Mouse (Mus musculus) gonadal fat pad, adult 2 months (tissue): ENCODE results near the gene Armc12. TPM values are rescaled to one million over a fixed set of nuclear protein-coding genes. Genes with fewer than 3 reads are reported as not detected.

Experiments used
- DNase-seq: peaks from one replicate; pipeline ENCODE4 v3.0.0-alpha.2; 2012; ENCODE audit warnings: low read depth
- polyA plus RNA-seq: library from polyadenylated mRNA; depleted of rRNA; stranded (reverse); fragments of >200 nt; gene quantifications from 2 replicates; pipeline ENCODE4 v1.2.3, GENCODE M21; 2012

Gene Armc12
- polyA plus RNA-seq, 1 experiment: 2.2 TPM

DNA sequence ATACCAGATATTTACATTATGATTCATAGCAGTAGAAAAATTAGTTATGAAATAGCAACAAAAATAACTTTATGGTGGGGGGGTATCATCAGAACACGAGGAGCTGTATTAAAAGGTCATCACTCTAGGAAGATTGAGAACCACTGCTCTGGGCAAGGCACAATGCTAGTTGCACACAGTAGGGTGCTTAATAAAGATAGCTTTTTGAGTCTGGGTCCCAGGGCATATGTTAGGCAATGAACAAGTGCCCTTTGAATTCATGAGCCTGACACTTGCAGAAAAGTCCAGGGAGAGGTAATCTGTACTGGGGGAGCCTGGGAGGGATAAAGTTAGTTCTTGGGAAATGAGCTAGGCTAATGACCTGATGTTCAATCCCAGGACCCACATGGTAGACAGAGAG lies 17.3 kb upstream of the Armc12 start:
- no peak for DNase-seq

DNA sequence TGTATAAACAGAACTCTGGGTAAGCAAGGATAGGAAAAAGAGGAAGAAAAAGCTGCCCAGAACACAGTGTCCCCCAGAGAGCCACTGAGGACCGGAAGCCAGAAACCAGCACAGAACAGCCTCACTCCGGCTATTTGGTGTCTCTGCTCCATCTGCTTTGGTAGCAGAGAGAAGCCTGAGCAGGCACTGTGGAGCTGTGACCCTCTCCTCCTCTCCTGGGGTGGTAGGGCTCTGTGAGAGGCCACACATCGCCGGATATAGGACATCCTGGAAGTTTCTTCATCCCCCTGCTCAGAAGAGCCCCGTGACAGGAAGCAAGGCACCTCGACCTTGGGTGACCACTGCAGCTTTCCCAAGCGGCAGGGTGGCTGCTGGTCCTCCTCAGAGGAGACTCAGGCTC lies 16.8 kb upstream of the Armc12 start:
- DNase-seq: no peak

DNA sequence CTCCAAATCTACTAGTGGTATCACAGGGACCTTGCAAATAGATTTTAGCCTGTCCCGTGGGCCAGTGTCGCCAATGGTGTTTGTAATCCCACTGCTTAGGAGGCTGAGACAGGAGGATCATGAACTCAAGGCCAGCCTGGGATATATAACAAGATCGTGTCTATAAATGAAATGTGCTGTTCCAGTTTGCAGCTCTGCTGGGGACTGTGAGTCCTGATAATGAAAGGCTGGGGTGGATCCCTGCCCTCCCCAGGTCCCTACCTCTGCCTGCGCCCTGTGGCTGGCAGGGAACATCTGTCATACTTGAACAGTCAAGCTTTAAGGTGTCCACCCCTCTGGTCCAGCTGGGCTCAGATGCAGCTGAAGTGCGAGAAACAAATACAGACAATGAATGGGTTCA lies 16.1 kb upstream of the Armc12 start:
- no peak for DNase-seq

DNA sequence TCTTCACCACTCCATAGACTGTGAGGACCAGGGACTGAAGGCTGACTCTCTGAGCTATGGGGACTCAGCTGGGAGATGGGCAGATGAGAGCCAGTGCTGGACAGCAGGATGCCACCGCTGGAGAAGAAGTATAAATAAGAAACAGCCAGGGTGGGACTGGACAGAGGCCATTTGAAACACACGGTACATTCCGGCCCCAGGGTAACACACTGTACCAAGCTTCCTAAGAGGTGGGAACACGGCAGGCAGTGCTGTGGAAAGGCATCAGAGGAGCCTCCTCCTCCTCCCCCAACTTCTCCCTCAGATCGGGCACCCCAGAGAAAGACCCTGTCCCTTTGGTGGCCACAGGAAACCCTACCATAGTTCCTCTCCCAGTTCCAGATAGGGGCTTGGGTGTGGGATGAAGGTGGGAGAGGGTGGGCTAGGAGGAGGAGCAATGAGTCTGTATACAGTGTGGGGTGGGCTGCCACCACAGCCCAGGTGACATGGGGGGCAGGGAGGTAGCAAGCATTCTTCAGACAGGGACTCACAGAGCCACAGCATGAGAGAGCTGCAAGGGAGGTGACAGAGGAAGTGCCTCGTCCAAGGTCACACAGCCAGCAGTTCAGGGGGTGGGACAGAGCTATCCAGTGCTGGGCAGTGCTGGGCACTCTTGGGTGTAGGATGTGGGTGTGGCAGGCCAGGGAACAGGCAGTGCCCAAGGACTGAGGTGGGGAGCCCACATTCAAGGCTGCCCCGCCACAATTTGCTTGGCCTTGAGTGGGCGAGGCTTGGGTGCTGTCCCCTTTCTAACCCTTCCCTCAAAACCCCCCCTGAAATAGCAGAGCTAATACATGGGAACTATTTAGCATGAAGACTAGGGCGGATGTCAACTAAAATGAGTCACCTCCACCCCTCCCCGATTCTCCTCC lies 14.9 kb upstream of the Armc12 start:
- DNase-seq: no peak

DNA sequence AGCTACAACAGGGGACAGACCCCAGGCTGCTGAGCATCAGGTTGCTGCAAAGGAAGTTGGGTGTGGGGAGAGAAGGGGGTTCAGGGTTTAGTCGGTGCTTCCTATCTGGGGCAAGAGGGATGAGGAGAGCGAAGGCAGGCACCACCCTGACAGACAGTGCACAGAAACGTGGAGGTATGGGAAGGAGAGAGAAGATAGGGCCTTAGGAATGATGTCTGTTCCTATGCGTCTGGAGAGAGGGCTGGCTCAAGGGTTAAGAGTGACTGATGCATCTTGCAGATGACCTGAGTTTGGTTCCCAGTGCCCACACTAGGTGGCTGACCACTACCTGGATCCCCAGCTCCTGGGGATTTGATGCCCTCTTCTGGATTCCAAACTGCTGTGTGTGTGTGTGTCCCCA lies 13.7 kb upstream of the Armc12 start:
- DNase-seq: no peak

DNA sequence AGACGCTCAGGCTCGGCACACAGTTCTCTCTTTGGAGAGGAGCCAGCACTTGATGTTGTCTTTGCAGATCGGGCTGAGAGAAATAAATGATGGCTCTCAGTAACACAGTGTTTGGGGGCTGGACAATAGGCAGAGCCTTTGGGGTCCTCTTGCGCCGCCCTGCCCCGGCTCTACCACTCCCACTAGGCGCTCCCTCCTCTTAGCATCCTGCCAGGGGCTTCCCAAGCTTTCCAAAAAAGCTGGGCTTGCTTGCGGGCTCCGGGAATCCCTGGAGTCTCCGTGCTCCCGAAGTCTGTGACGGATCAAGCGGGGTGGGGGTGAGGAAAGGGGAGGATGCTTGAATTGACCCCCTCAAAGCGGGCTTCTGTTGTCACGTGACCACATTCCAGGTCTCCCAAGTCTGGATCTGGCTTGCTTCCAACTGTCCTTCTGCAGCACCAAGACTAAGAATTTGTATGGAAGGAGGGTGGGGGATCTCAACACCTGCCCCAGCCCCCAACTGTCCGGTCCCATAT lies 13.1 kb upstream of the Armc12 start, which contains the start of gene Fkbp5:
Gene Fkbp5, minus strand, starts transcription at position 87 of the 515 bp plus-strand sequence.
- DNase-seq: no peak

DNA sequence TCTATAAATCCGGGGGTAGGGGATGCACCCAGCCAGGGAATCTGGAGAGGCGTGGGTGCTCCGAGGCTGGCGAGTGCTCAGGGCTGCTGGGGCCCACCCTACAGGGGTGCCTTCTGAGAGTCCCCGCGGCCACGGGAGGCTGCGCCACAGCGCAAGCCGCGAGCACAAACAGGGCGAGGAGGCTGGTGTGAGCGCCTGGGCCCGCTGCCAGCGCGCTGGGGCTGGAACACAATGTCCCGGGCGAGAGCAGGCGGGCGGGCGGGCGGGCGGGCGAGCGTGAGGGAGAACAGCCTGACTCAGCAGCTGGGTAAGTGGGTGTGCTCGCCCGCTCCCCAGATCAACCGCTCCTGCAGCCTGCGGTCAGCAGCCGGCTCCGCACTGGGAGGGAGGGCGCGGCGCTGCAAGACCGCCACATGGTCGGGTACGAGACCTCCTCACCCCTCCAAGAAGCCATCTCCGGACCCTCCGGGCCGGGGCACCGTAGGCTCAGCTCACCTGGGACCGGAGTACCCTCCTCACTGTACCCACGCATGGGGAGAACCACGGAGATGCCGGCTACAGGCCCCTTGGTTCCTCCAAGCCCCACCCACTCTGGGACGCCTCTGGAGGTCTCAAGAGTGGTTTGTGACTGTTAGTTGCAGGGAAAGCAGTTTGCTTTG lies 12.5 kb upstream of the Armc12 start:
- no peak for DNase-seq

DNA sequence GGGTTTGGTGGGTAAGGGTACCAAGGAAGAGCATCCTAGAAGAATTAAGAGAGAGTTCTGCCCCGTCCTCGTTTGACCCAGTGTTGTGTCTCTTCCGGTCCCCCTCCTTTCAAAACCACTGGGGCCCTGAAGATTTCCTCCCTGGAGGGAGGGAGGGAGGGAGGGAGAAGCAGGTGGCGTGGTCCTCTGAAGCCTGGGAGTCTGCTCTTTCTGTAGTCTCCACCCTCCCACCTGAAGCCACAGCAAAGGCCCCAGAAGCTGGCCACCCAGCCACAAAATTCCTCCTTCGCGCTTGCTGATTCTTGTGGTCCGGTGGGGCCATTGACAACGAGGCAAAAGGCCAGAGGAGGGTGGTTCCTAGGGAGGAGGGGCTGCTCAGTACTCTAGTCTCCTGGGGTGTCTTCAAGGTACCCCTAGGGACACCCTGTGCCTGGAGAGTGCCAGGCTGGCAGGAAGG lies 12.0 kb upstream of the Armc12 start:
- DNase-seq: no peak

DNA sequence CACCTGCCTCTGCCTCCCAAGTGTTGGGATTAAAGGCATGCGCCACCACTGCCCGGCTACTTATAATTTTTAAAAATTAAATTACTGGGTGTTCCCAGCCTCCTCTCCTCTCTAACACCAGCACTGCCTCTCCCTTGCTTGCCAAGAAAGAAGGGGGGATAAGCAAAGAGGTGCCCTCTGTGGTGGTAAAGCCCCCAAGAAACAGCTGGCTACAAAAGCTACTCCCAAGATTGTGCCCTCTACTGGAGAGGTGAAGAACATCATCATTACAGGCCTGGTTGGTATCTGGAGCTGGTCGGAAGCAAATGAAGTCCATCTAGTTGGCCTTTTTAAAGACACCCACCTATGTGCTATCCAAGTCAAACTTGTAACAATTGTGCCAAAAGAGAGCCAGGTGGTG lies 10.8 kb upstream of the Armc12 start:
- no peak for DNase-seq

DNA sequence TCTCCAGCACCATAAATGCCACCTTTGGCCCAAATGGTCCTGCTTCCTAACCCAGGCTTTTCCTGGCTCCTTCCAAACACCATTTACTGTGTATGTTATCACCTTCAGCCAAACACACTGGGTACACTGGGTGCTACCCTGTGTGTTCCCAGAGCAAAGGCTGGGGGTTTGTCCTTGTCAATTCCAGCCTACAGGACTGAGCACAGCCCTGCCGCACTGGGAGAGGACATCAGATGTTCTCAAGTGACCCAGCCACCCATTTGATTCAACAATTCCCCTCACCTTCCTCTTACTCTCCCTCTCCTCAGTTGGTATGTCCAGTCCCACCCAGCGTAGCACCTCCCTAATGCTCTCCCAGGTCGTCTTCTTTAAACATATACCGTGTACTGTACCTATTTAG lies 10.0 kb upstream of the Armc12 start:
- DNase-seq: no peak

DNA sequence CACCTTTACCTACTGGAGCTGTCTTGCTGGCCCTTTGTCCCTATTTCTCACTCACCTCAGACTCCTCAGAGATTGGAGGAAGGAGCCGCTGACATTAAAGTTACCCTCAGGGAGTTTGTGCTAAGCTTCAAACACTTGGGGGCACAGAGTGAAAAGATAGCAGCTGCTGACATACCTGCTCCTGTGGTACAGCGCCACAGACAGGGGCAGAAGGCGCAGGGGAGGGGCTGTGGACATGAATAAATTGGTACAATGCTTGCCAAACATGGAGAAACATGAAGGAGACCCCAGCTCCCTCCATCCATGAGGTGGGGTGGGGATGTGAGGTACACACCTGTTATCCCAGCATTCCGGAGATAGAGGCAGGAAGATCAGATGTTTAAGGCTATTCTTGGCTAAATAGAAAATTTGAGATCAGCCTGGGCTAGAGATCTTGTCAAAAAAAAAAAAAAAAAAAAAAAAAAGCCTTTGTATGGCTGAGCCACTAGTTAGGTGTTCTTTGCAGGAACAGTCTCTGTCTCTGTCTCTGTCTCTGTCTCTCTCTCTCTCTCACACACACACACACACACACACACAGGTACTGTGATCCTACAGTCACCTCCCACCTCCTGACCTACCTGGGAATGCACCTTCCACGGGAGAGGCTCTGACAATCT lies 9.4 kb upstream of the Armc12 start:
- no peak for DNase-seq

DNA sequence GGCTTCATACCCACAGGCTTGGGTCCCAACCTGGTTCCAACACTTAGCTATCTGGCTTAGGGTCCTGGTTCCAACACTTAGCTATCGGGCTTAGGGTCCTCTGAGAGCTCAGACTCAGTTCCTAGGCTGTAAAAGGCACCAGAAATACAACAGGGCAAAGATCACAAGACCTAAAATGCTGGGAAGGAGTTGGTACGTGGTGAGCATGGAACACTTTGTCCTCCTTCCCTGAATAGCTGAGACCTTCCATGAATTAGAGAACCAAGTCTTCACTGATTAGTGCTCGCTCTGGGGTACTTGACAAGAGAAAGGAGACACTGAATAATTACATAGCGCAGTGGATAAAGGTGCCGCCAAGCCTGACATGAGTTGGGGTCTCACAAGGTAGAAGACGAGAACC lies 8.7 kb upstream of the Armc12 start:
- DNase-seq: no peak

DNA sequence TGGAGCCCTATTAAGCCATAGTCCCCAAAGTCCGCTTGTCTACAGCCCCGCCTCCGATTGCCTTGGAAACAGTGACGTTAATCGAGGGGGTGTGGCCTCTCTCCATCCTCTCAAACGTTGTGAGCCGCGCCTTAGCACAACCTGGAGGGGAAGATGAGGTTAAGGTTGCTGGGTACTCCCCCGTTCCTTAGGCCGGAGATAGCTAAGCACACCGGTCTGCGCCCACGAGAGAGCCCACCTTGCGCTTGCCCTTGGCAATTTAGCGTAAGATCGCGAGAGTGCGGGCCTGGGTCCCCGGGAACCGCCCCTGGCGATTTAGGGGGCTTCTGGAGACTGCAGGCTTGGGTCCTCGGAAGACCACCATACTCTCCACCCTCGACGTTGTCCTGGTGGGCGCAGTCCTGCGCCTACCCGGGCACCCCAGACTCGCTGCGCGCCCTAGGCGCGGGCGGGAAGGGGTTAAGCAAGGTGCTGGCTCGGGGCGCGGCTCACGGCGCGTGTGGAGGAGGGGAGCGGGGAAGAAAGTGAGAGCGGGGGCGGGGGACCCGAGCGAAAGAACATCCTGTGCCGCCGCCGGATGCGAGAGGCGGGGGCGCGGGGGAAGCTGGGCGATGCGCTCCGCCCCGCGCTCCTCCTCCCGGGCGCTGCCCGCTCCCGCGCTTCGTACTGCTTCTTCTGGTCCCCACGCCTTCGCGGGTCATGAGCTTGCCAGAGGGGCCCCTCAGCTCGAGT lies 7.8 kb upstream of the Armc12 start:
- DNase-seq: no peak

DNA sequence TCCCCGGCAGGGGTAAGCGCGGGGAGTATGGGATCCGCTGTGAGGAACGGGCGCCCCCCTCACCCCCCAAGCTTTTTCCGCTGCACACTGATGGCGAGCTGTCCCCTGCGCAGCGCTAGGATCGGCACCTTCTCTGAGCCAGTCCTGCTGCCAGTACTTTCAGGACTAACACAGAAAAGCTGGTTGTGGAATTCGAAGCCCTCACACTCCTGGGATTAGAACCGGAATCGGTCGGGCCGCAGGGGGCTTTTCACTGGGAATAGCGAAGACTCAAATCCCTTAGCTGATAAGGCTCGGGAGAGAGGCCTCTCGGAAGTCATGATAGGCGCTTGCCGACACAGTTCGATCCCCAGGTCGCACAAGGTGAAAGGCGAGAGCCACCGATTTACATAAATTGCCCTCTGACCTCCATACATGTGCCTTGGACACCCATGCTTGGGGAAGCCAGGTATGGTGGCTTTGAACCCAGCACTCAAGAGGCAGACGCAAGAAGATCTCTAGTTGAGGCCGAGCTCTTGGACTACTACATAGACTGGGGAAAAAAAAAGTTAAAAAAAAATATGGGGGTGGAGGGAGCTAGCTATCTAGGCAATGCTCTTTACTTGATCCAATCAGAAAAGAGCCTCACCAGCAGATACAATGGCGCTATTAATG lies 7.1 kb upstream of the Armc12 start:
- no peak for DNase-seq

DNA sequence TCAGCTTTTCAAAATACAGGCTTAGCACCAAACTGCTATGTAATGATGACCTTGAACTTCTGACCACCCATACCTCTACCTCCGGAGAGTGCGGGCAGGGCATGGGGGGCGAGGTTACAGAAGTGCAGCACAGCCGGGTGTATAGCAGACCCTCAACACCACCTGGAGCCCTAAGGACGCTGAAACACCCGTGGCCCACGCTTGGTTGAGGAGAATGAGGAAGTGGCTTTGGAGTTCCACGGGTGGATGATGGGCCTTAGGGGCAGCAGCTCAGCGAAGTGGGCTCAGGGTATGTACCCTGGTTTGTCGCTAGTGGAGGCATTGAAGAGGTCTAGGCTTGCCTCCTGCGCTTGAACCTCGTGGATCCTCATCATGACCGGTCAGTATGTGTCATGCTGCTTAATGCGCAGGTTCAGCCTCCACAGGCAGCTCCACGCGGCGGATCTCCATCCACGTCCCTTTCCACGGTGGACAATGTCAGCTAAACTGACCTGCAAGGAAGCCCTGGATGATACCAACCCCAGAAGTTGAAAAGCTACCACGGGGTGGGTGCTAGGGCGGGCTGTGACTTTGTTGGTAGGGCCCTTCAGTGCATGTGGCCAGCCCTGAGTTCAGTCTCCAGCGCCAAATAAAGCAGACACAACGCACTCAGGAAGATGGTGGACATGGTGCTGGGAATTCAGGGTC lies 6.5 kb upstream of the Armc12 start:
- no peak for DNase-seq

DNA sequence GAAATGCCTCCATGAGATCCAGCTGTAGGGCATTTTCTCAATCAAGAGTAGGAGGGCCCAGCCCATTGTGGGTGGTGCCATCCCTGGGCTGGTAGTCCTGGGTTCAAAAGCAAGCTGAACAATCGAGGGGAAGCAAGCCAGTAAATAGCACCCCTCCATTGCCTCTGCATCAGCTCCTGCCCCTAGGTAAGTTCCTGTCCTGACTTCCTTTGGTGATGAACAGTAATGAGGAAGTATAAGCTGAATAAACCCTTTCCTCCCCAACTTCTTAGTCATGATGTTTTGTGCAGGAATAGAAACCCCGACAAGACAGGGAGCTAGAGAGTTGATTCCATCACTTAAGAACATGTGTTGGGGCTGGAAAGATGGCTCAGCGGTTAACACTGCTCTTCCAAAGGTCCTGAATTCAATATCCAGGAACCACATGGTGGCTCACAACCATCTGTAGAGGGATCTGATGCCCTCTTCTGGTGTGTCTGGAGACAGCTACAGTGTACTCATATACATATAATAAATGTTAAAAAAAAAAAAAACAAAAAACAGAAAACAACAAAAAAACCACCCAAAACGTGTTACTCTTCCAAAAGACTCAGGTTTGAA lies 5.7 kb upstream of the Armc12 start:
- DNase-seq: no peak

DNA sequence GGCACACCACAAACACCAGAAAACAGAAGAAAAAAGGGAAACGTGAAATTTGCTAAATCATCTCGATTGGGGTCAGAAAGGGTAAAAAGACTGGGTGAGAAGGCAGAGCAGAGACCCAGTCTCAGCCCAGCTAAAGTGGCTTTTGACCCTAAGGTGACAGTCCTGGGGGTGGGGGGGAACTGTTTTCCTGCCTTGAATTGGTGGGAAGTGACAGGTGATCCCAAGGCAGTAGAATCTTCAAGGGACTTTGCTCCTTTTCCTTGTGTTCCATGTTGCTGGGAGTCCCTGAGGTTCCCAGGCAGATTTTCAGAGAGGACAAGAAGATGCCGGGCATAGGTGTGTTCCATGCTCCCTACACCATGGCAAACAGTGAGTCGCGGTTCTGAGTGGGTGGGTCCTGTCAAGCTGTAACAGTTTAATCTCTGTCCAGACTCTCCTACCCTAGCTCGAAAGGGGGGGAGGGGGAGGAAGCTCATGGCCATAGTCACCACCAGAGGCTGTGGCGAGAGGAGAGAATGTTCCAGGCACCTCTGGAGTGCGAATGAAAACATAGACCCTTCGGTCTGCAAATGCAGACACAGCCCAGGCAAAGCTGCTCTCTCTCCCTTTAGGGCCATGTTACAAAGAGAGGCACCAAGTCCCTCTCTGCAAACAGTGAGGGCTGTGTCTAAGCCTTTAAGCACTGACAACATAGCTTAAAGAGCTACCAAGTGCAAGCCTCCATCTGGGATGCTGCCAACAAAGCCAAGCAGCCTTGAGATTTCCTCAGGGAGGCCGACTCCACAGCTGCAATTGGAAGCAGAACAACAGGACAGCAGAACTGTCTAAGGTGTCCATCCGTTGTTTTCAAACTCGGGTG lies 3.2 kb upstream of the Armc12 start:
- DNase-seq: no peak

DNA sequence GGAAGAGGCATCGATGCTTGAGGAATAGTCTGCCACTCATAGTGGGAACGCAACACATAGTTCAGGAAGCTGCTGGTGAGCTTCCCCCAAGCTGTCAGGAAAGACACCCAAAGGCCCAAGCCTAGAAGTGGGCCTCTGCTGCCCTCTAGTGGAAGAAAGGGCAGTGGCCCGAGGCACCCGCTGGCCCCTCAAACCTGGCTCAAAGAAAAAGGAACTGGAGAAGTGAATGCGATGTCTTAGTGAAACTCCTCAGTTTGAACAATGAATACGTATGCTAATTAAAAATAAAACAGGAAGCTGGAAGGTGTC lies 2.6 kb upstream of the Armc12 start:
- DNase-seq: no peak

DNA sequence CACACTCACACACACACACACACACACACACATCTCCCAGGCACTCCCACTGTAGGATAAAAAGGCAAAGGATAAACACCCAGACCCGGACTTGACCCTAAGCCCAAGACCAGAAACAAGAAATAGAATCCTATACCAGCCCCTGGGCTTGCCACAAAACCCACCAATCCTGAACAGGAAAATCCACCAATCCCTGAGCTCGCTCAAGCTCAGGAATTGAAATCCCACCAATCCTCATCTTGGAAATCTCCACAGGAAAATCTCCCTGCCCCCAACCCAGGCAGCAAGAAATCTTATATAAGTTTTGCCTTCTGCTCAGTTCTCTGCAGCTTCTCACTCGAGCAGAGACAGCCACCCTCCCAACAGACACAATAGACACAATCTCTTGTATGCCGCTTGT lies 1.5 kb upstream of the Armc12 start:
- no peak for DNase-seq
